Mouse (Mus musculus): ENCODE data around the gene Tns1. TPM values are rescaled to one million over a fixed set of nuclear protein-coding genes. Genes with fewer than 3 reads are reported as not detected.

Tns1 gene
- total and polyA plus RNA-seq, 3 experiments, result 0.40 to 3.6 (median 0.89) TPM

GRCm38 (mm10) chr1:74076230-74076629 is 48.0 kb downstream of the Tns1 start:
- dilution Hi-C loops (cut with MboI; ENCODE audit: extremely low pct_ligation_motif_present, extremely low pct_unique_long_range_greater_than_20kb, low sequenced_read_pairs), result no loop called here

DNA sequence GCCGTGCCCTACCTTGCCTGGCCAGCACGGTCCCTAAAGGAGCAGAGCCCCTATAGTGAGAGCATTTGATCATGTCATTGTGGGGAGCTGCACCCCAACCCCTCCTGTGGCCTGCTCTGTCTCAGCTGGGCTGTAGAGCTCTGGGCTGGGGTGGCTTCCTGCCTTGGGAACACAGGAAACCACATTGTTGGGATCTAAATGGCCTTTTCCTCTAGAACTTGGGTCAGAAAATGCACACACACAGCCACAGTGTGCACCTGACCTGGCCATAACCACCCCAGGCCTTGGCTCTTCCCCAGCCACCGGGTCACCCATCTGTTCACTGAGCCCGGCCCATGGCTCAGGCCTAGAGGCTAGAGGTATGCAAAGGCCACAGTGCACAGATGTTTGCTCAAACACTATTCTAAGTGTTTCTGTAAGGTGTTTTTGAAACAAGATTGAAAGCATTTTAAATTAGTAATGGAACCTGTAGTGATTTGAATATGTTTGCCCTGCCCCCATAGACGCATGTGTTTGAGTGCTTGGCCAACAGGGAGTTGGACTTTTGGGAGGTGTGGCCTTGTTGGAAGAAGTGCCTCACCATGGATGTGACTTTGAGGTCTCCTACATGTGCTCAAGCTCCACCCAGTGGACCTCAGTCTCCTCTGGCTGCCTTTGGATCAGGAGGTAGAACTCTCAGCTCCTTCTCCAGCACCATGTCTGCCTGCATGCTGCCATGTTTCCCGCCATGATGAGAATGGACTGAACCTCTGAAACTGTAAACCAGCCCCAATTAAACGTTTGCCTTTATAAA is 49.4 kb downstream of the Tns1 start:
- no peaks in the 10 kb centered on the region for H3K36me3 ChIP-seq (replicated peaks in 1 of 2; ENCODE audit: control insufficient read depth in 1 of 2, insufficient read depth in 1 of 2, low read length in 1 of 2)
- H3K79me2 ChIP-seq (replicated peaks; ENCODE audit: control insufficient read depth, extremely low read depth, insufficient read depth, poor library complexity, severe bottlenecking), result no peaks in the 10 kb centered on the region
- in situ Hi-C loops (cut with MboI; ENCODE audit: low pct_ligation_motif_present, low pct_unique_long_range_greater_than_20kb, low sequenced_read_pairs), result loop anchor here (5.0 to 10.0 kb wide), 2 partner anchors 80 to 173 kb away; no protein-coding TSS in a partner anchor
- TF ChIP-seq USF1 (IDR thresholded peaks at IDR 0.05; ENCODE audit: low read depth, low read length) (no peak), KAT2A (IDR thresholded peaks at IDR 0.05; ENCODE audit: insufficient replicate concordance, low read length) (no peak), ZMIZ1 (IDR thresholded peaks at IDR 0.05; ENCODE audit: low read depth, low read length) (no peak), ZNF384 (IDR thresholded peaks at IDR 0.05; ENCODE audit: low read depth, low read length) (no peak), MXI1 (IDR thresholded peaks at IDR 0.05; ENCODE audit: low read depth, low read length) (no peak), POLR2AphosphoS2 (IDR thresholded peaks at IDR 0.05; ENCODE audit: low read depth, low read length) (no peak), PAX5 (IDR thresholded peaks at IDR 0.05; ENCODE audit: low read length) (no peak), EP300 (IDR thresholded peaks at IDR 0.05; ENCODE audit: low read length) (no peak), E2F4 (IDR thresholded peaks at IDR 0.05; ENCODE audit: insufficient replicate concordance, low read depth, low read length) (no peak), CHD2 (IDR thresholded peaks at IDR 0.05; ENCODE audit: low read length) (no peak), SIN3A (IDR thresholded peaks at IDR 0.05; ENCODE audit: low read length) (no peak), UBTF (IDR thresholded peaks at IDR 0.05; ENCODE audit: low read depth, low read length) (no peak), TCF12 (IDR thresholded peaks at IDR 0.05; ENCODE audit: low read depth, low read length) (no peak), CHD1 (IDR thresholded peaks at IDR 0.05; ENCODE audit: low read depth, low read length) (no peak)
- no peak overlapping the region for H3K4me2 ChIP-seq (ENCODE audit: insufficient read depth, low read depth, poor library complexity, severe bottlenecking)
- no peak overlapping the region for H3K4me3 ChIP-seq (replicated peaks in 1 of 3; ENCODE audit: low read depth in 2 of 3, low read length in 2 of 3, poor library complexity in 1 of 3)
- H3K9ac ChIP-seq (ENCODE audit: insufficient read depth, low read depth), result no peak overlapping the region
- H3K9me3 ChIP-seq (replicated peaks; ENCODE audit: low read length), result no peaks in the 10 kb centered on the region
- H3K27ac ChIP-seq (ENCODE audit: insufficient read depth, low read depth), result no peak overlapping the region
- no peak for DNase-seq (ENCODE audit: extremely low read depth)
- H3K27me3 ChIP-seq (replicated peaks), result peaks cover 4% of the 10 kb centered on the region
- peaks cover 5 to 28% of the 10 kb centered on the region in 2 experiments; a peak in 3 of 4 replicates for H3K4me1 ChIP-seq (ENCODE audit: control insufficient read depth in 1 of 2, insufficient read depth in 2 of 2)
- dilution Hi-C loops (cut with MboI; ENCODE audit: extremely low pct_ligation_motif_present, extremely low pct_unique_long_range_greater_than_20kb, low sequenced_read_pairs), result no loop called here

More at GRCm38 (mm10) chr1:74076230-74076629, 48.0 kb downstream of the Tns1 start:
- H3K79me2 ChIP-seq (replicated peaks; ENCODE audit: control insufficient read depth, extremely low read depth, insufficient read depth, poor library complexity, severe bottlenecking), result no peaks in the 10 kb centered on the region
- H3K27me3 ChIP-seq (replicated peaks), result no peaks in the 10 kb centered on the region
- no peak overlapping the region for H3K9ac ChIP-seq (ENCODE audit: insufficient read depth, low read depth)
- H3K4me2 ChIP-seq (ENCODE audit: insufficient read depth, low read depth, poor library complexity, severe bottlenecking), result no peak overlapping the region
- H3K27ac ChIP-seq (ENCODE audit: insufficient read depth, low read depth), result no peak overlapping the region
- no peak for DNase-seq (ENCODE audit: extremely low read depth)
- no peak for TF ChIP-seq EP300 (IDR thresholded peaks at IDR 0.05; ENCODE audit: low read length)
- no peak for TF ChIP-seq CTCF (conservative IDR thresholded peaks at IDR 0.05 in 1 of 2, IDR thresholded peaks at IDR 0.05 in 1 of 2; ENCODE audit: low read depth in 2 of 2, low read length in 2 of 2)
- no peak for TF ChIP-seq JUN (IDR thresholded peaks at IDR 0.05; ENCODE audit: insufficient read depth, low read depth, low read length)
- no peak for TF ChIP-seq ZKSCAN1 (IDR thresholded peaks at IDR 0.05; ENCODE audit: borderline replicate concordance, low read depth, low read length)
- no peak for TF ChIP-seq BHLHE40 (IDR thresholded peaks at IDR 0.05; ENCODE audit: low read depth, low read length)
- no peak for TF ChIP-seq MAX (IDR thresholded peaks at IDR 0.05; ENCODE audit: low read length)
- no peak for TF ChIP-seq MEF2A (IDR thresholded peaks at IDR 0.05; ENCODE audit: borderline replicate concordance, low read depth, low read length)
- TF ChIP-seq MAFK (IDR thresholded peaks at IDR 0.05; ENCODE audit: insufficient replicate concordance, low read length), result no peak
- no peak overlapping the region for H3K4me3 ChIP-seq (replicated peaks in 1 of 3; ENCODE audit: low read depth in 2 of 3, low read length in 2 of 3, poor library complexity in 1 of 3)
- no peaks in the 10 kb centered on the region for H3K36me3 ChIP-seq (replicated peaks in 1 of 2; ENCODE audit: control insufficient read depth in 1 of 2, insufficient read depth in 1 of 2, low read length in 1 of 2)
- H3K9me3 ChIP-seq (replicated peaks; ENCODE audit: low read length), result no peaks in the 10 kb centered on the region
- H3K4me1 ChIP-seq (ENCODE audit: control insufficient read depth in 1 of 2, insufficient read depth in 2 of 2), result peaks cover 5 to 28% of the 10 kb centered on the region in 2 experiments; a peak in 3 of 4 replicates
- in situ Hi-C loops (cut with MboI; ENCODE audit: low pct_ligation_motif_present, low pct_unique_long_range_greater_than_20kb, low sequenced_read_pairs), result loop anchor here (5.0 to 10.0 kb wide), 2 partner anchors 81 to 174 kb away; no protein-coding TSS in a partner anchor

Data from CH12.LX (cell line).